Mouse (Mus musculus): Measurements from ENCODE around the gene Fam104a. TPM values are rescaled to one million over a fixed set of nuclear protein-coding genes. Genes with fewer than 3 reads are reported as not detected.
"Not testable (repeated sequence)": the region's sequence is repeated elsewhere in the genome, so short reads cannot be mapped to it uniquely, and the experiment has no call there.

Fam104a gene
- total RNA-seq, 2 experiments from 2014 or later: 27.9 to 28.2 TPM

DNA sequence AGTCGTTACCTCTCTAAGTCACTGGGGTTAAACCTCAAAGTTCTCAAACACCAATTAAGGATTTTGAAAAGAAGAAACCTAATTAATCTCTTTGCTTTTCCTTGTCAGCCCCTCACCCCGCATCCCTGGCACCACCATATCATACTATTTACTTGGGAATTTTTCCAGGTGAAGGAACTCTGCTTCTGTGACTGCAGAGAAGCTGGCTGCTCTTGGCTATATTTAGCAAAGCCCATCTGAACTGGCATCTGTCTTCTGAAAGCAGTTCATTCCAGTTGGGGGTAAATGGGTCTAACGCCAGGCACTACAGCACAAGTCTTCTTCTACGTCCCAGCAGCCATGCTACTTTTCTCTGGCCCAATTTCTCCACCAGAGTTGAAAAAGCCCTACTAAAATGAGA, 10.3 kb downstream of the Fam104a start:
- intact Hi-C loops (cut with DNase I): no loop called here
- DNase-seq (ENCODE audit: low spot score in 2 of 2): peak in 1 of 2 experiments; percentile 59

GRCm38 (mm10) chr11:113669711-113670110, 14.2 kb downstream of the Fam104a start:
- intact Hi-C loops (cut with DNase I): no loop called here
- DNase-seq (ENCODE audit: low spot score in 2 of 2): no peak

DNA sequence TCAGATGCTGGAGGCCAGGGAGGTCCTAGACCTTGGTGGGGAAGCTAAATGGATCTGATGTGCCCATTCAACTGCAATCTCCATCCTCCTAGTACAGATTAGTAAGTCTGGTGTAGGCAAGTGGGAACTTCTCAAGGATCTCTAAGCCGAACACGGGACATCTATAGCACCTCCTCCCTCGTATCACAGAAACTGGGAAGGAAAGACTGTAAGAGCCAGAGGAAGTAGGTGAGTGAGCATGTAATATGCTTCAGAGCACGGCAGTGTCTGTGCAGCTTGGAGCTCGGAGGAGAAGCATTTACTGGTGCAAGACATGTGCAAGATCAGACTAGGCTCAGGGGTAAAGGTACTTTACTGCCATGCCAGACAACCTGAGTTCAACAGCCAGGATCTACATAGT, 15.1 kb downstream of the Fam104a start:
- intact Hi-C loops (cut with DNase I): no loop called here
- peak in 1 of 2 experiments; percentile 48 for DNase-seq (ENCODE audit: low spot score in 2 of 2)

DNA sequence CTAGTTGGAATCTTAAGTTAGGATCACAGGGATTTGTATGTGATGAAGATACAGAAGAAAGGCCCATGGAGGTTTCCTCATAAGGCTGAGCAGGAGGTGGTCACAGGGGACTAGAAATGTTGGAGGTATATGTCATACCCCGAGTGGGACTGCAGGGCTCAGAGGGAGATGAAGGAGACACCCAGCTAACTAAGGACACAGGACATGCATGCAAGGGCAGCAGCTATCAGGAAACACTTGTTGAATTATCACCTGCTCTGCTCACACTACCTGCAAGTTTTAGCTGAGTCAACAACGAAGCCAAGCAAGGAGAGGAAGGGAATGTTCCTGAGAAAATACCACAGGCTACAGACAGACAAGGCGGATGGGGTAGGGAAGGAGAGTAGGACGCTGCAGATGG, 16.3 kb downstream of the Fam104a start:
- DNase-seq (ENCODE audit: low spot score in 2 of 2): no peak
- intact Hi-C loops (cut with DNase I): no loop called here

DNA sequence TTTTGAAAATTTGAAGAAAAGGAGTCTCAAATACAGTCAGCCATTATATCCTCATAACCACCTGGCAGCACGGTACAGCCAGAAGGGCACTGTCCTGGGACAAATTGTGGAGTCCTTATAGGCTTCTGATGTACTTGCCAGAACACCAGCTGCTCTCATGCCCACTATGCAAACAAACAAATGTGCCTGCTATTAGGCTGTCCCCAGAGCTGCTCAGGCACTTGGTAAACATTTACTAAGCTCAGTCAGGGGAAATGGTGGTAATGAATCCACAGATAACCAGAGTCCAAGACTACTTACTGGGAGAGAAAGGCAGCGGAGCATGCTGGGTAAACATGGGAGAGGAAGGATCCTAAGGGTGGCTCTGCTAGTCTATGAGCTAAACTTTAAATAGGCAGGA, 16.8 kb downstream of the Fam104a start:
- no peak for DNase-seq (ENCODE audit: low spot score in 2 of 2)
- intact Hi-C loops (cut with DNase I): no loop called here

GRCm38 (mm10) chr11:113666648-113667047, 17.3 kb downstream of the Fam104a start:
- intact Hi-C loops (cut with DNase I): no loop called here
- DNase-seq (ENCODE audit: low spot score in 2 of 2): no peak

DNA sequence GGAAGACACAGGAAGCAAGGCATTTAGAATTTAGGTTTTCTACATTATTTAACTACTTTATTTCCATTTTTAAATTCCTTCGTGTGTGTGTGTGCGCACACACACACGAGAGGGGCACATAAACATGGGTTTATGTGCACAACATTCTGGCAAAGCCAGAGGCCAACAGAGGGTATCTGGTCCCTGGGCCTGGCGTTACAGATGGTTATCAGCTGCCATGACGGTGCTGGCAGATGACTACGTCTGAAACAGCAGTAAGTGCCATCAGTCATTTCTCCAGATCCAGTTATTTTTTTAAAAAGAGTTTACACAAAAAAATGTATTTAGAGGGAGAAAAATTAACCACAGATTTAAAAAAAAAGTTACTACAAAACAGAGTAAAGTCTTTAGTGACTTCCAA, 17.8 kb downstream of the Fam104a start:
- DNase-seq (ENCODE audit: low spot score in 2 of 2): no peak
- intact Hi-C loops (cut with DNase I): no loop called here

GRCm38 (mm10) chr11:113664279-113664678, 19.7 kb downstream of the Fam104a start:
- DNase-seq (ENCODE audit: low spot score in 2 of 2): no peak
- intact Hi-C loops (cut with DNase I): no loop called here

- intact Hi-C loops (cut with DNase I): no loop called here
- DNase-seq (ENCODE audit: low spot score in 2 of 2): no peak
Observed at GRCm38 (mm10) chr11:113661835-113662351, 22.1 kb downstream of the Fam104a start.

GRCm38 (mm10) chr11:113660940-113661339, 23.0 kb downstream of the Fam104a start:
- DNase-seq (ENCODE audit: low spot score in 2 of 2): no peak
- intact Hi-C loops (cut with DNase I): no loop called here

GRCm38 (mm10) chr11:113660213-113660612, 23.7 kb downstream of the Fam104a start:
- intact Hi-C loops (cut with DNase I); DNase-seq (ENCODE audit: low spot score in 2 of 2): not testable (repeated sequence)

GRCm38 (mm10) chr11:113658763-113659162, 25.2 kb downstream of the Fam104a start:
- intact Hi-C loops (cut with DNase I): no loop called here
- DNase-seq (ENCODE audit: low spot score in 2 of 2): no peak

GRCm38 (mm10) chr11:113658319-113658718, 25.6 kb downstream of the Fam104a start:
- no peak for DNase-seq (ENCODE audit: low spot score in 2 of 2)
- intact Hi-C loops (cut with DNase I): no loop called here

GRCm38 (mm10) chr11:113657221-113657620, 26.7 kb downstream of the Fam104a start:
- DNase-seq (ENCODE audit: low spot score in 2 of 2): no peak
- intact Hi-C loops (cut with DNase I): no loop called here

DNA sequence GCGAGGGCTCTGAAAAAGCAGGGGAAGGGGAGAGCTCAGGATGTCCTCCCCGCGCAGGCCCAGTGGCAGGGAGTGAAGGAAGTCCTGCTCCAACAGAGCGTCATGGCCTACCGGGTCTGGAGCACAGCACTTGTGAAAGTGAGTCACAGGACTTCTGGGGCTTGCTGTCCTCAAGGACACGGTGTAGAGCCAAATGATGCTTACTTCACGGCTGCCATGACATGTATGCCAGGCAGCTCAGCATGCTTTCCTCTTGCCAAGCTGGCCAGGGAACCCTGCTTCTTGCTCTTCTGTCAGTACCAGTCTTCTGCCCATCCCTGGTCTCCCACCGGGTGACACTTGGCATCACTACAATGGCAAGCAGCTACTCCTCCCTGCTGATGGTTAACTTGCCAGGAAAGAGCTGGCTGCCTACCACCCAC, 27.4 kb downstream of the Fam104a start:
- intact Hi-C loops (cut with DNase I): no loop called here
- peak in 1 of 2 experiments; percentile 22 for DNase-seq (ENCODE audit: low spot score in 2 of 2)

- intact Hi-C loops (cut with DNase I): no loop called here
- peak; percentile 66 to 70 for DNase-seq (ENCODE audit: low spot score in 2 of 2)
Observed at GRCm38 (mm10) chr11:113654561-113655270, 29.2 kb downstream of the Fam104a start.

DNA sequence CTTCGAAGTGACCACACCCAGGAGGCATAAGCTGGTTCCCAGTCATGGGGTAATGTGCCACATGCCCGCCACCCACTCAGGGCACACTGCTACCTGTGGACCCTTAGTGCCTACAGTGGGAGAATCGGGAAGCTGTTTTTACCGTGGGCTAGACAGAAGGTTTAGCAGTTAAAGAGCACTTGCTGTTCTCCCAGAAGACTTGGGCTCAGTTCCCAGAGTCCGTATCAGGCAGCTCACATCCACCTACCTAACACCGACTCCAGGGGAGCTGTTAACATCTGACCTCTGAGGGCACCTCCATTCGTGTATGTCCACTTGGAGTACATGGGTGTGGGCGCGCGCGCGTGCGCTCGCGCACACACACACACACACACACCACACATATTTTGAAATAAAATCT, 29.9 kb downstream of the Fam104a start:
- intact Hi-C loops (cut with DNase I): no loop called here
- peak in 1 of 2 experiments; percentile 32 for DNase-seq (ENCODE audit: low spot score in 2 of 2)

- intact Hi-C loops (cut with DNase I): no loop called here
- DNase-seq (ENCODE audit: low spot score in 2 of 2): no peak
Observed at GRCm38 (mm10) chr11:113652516-113652915, 31.4 kb downstream of the Fam104a start.

GRCm38 (mm10) chr11:113651907-113652273, 32.1 kb downstream of the Fam104a start:
- intact Hi-C loops (cut with DNase I): no loop called here
- peak in 1 of 2 experiments; percentile 42 for DNase-seq (ENCODE audit: low spot score in 2 of 2)

GRCm38 (mm10) chr11:113651206-113651906, 32.6 kb downstream of the Fam104a start:
- DNase-seq (ENCODE audit: low spot score in 2 of 2): no peak
- intact Hi-C loops (cut with DNase I): no loop called here

All from left cerebral cortex, postnatal 25 days (tissue).